Mouse (Mus musculus): ENCODE data around the gene Pogz. TPM values are rescaled to one million over a fixed set of nuclear protein-coding genes. Genes with fewer than 3 reads are reported as not detected.

The Pogz gene
- polyA plus RNA-seq, 1 experiment, result 28.1 TPM

DNA sequence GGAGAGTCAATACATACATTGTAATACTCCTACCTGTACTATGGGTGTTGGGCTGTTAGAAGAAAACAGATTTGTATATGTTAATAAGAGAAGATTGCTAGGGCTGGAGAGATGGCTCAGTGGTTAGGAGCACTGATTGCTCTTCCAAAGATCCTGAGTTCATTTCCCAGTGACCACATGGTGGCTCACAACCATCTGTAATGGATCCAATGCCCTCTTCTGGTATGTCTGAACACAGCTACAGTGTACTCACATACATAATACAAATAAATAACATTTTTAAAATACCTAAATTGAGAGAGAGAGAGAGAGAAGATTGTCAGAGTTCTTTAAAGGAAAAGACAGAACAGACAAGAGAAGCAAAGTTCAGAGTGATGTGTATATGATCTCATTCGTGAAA, 29.1 kb upstream of the Pogz start:
- 66% methylated on average over 1 of the region's 1 CpGs for WGBS
- no peak for DNase-seq
- Histone ChIP-seq H3K4me3 (replicated peaks; ENCODE audit: extremely low read depth, low read depth, low read length) (no peak overlapping the region), H3K4me1 (ENCODE audit: control insufficient read depth, insufficient read depth, low read length) (no peaks in the 10 kb centered on the region)
- TF ChIP-seq POLR2A (IDR thresholded peaks at IDR 0.05; ENCODE audit: borderline replicate concordance, extremely low read depth, low read depth, low read length) (no peak), CTCF (IDR thresholded peaks at IDR 0.05; ENCODE audit: insufficient read depth, low read length) (no peak)

DNA sequence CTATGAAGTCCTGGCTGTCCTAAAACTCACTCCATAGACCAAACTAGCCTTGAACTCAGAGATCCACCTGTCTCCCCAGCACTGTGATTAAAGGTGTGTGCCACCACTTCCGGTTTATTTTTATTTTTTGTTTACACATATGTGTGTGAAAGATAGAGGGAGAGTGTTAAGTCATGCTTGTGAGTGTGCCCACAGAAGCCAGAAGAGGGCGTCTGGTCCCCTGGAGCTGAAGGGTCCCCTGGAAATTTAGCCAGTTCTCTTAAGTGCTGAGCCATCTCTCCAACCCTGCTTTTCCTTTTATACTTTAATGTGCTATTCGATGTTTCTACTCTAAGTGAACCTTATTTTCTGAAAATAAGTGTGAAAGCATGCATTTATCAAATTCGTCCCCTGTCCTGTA, 25.7 kb upstream of the Pogz start:
- DNase-seq, result no peak
- TF ChIP-seq POLR2A (IDR thresholded peaks at IDR 0.05; ENCODE audit: borderline replicate concordance, extremely low read depth, low read depth, low read length), result no peak
- peak; percentile 62 for TF ChIP-seq CTCF (IDR thresholded peaks at IDR 0.05; ENCODE audit: insufficient read depth, low read length)
- no peaks in the 10 kb centered on the region for H3K4me1 ChIP-seq (ENCODE audit: control insufficient read depth, insufficient read depth, low read length)
- WGBS, result 19% methylated on average over 4 of the region's 4 CpGs
- no peak overlapping the region for H3K4me3 ChIP-seq (replicated peaks; ENCODE audit: extremely low read depth, low read depth, low read length)

DNA sequence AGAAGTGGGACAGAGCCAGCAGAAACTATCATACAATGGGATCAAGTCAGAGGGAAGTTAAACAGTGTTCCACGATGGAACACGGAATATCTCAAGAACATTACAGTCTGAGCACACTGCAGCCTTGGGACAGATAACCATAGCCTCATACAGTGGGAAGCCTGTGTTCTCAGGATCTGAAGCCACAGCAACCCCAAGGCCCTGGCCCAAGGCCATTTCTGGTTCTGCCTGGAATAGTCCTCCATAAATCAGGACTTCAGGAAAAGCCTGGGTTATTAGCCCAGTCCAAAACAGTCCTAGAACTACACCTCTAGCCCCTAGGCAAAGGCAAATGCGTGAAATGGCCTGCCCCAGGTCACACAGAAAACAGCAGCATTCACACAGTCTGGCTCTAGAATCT, 23.7 kb upstream of the Pogz start:
- Histone ChIP-seq H3K4me1 (ENCODE audit: control insufficient read depth, insufficient read depth, low read length) (no peaks in the 10 kb centered on the region), H3K4me3 (replicated peaks; ENCODE audit: extremely low read depth, low read depth, low read length) (no peak overlapping the region)
- 82% methylated on average over 3 of the region's 3 CpGs for WGBS
- DNase-seq, result no peak
- TF ChIP-seq POLR2A (IDR thresholded peaks at IDR 0.05; ENCODE audit: borderline replicate concordance, extremely low read depth, low read depth, low read length) (no peak), CTCF (IDR thresholded peaks at IDR 0.05; ENCODE audit: insufficient read depth, low read length) (no peak)

DNA sequence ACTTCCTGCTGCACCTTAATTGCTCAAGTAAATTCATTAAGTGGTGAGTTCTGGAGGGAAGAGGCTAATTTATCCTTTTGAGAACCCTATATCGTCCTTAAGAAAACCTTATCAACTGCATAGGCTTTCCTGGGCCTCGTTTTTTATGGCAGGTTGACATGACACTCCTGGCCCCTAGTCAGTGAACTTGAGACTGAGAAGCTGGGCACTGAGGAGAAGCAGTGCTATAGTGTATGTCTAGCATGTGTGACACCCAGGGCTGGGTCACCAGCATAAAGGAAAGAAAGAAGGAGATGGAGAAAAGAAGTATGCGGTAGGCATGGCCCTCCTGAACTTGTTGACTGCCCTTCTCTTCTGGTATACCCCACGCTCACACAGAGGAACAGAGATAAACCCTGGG, 23.3 kb upstream of the Pogz start:
- WGBS, result 70% methylated on average over 4 of the region's 4 CpGs

DNA sequence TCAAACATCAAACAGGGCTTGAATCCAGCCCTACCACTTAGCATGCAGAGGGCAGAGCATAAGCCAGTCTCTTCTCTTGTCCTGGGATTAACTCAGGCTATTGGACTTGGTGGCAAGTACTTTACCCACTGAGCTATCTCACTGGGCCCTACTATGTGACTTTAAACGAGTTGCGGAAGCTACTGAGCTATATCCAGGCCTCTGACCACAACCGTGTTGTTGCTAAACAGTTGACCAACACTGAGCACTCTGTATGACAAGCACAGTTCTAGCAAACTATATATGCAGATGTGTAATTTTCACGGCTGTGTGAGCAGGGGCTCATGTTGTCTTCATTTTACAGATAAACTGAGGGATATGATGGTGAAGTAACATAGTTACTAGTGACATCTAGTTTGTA, 22.7 kb upstream of the Pogz start:
- DNase-seq, result no peak
- no peak overlapping the region for H3K4me3 ChIP-seq (replicated peaks; ENCODE audit: extremely low read depth, low read depth, low read length)
- WGBS, result 81% methylated on average over 4 of the region's 4 CpGs
- no peaks in the 10 kb centered on the region for H3K4me1 ChIP-seq (ENCODE audit: control insufficient read depth, insufficient read depth, low read length)
- TF ChIP-seq CTCF (IDR thresholded peaks at IDR 0.05; ENCODE audit: insufficient read depth, low read length) (no peak), POLR2A (IDR thresholded peaks at IDR 0.05; ENCODE audit: borderline replicate concordance, extremely low read depth, low read depth, low read length) (no peak)

More for the DNA sequence above, 23.3 kb upstream of the Pogz start:
- Histone ChIP-seq H3K4me3 (replicated peaks; ENCODE audit: extremely low read depth, low read depth, low read length) (no peak overlapping the region), H3K4me1 (ENCODE audit: control insufficient read depth, insufficient read depth, low read length) (no peaks in the 10 kb centered on the region)
- no peak for DNase-seq
- TF ChIP-seq CTCF (IDR thresholded peaks at IDR 0.05; ENCODE audit: insufficient read depth, low read length), result no peak
- TF ChIP-seq POLR2A (IDR thresholded peaks at IDR 0.05; ENCODE audit: borderline replicate concordance, extremely low read depth, low read depth, low read length), result no peak

GRCm38 (mm10) chr3:94815603-94816002, 21.8 kb upstream of the Pogz start:
- TF ChIP-seq POLR2A (IDR thresholded peaks at IDR 0.05; ENCODE audit: borderline replicate concordance, extremely low read depth, low read depth, low read length) (no peak), CTCF (IDR thresholded peaks at IDR 0.05; ENCODE audit: insufficient read depth, low read length) (no peak)
- no peak overlapping the region for H3K4me3 ChIP-seq (replicated peaks; ENCODE audit: extremely low read depth, low read depth, low read length)
- H3K4me1 ChIP-seq (ENCODE audit: control insufficient read depth, insufficient read depth, low read length), result no peaks in the 10 kb centered on the region
- DNase-seq, result no peak

DNA sequence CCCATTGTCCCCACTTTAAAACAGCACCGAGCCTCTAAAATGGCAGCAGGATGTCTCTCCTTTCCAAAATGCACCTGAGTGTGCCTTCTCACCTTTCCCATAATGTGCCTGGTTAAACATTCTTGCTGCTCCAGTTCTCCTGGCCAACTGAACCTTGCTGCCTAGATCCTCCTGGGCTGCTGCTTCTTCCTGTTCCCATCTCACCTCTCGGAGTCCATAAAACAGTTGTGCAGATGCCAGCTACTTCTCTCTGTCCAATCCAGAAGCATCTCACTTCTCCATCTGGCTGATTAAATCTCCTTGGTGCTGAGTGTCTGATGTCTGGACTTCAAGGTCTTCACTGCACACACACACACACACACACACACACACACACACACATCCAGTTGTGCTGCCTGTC, 19.6 kb upstream of the Pogz start:
- Histone ChIP-seq H3K4me3 (replicated peaks; ENCODE audit: extremely low read depth, low read depth, low read length) (no peak overlapping the region), H3K4me1 (ENCODE audit: control insufficient read depth, insufficient read depth, low read length) (no peaks in the 10 kb centered on the region)
- DNase-seq, result no peak
- no peak for TF ChIP-seq CTCF (IDR thresholded peaks at IDR 0.05; ENCODE audit: insufficient read depth, low read length)
- no peak for TF ChIP-seq POLR2A (IDR thresholded peaks at IDR 0.05; ENCODE audit: borderline replicate concordance, extremely low read depth, low read depth, low read length)
- WGBS, result 82% methylated on average over 2 of the region's 2 CpGs

DNA sequence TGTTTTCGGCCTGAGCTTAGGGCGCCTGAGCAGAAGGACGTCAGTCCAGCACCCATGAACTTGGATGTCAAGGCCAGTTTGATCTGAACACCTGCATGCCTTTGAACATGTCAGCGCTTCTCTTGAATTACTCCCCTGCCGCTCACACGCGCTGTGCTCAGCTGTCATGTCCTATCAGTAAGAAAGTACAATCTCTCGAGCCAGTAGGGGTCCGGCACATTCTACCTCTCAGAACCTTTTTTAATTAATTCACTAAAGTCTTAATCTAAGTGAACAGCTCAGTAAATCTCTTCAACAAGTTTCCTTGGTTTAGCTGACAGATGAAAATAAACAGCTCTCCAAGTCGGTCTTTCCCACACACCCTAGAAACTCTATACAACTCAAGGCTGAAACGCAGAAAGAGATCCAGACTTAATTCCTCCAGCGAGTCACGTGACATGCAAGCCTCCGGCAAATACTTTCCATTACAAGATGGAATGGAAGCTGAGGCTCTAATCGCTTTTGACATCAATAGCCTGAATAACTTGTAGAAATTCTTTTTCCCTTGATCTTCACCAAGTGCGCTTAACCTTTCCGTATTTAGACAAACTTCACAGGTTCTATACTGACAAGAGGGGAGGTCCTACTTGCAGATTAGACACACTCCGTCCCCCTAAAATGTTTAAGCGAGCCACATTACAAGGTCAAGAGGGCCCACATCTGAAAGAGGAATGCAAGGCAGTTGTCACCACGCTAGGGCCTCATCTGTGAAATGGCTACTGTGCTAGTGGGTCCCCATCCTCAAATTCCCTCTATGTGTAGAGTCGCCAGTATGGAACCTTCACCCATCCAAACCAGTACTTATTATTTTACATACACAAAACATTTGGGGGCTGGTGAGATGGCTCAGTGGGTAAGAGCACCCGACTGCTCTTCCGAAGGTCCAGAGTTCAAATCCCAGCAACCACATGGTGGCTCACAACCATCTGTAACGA, 17.6 kb upstream of the Pogz start:
- Histone ChIP-seq H3K4me3 (replicated peaks; ENCODE audit: extremely low read depth, low read depth, low read length) (no peak overlapping the region), H3K4me1 (ENCODE audit: control insufficient read depth, insufficient read depth, low read length) (no peaks in the 10 kb centered on the region)
- DNase-seq, result no peak
- TF ChIP-seq CTCF (IDR thresholded peaks at IDR 0.05; ENCODE audit: insufficient read depth, low read length) (no peak), POLR2A (IDR thresholded peaks at IDR 0.05; ENCODE audit: borderline replicate concordance, extremely low read depth, low read depth, low read length) (no peak)
- WGBS, result 69% methylated on average over 24 of the region's 24 CpGs

DNA sequence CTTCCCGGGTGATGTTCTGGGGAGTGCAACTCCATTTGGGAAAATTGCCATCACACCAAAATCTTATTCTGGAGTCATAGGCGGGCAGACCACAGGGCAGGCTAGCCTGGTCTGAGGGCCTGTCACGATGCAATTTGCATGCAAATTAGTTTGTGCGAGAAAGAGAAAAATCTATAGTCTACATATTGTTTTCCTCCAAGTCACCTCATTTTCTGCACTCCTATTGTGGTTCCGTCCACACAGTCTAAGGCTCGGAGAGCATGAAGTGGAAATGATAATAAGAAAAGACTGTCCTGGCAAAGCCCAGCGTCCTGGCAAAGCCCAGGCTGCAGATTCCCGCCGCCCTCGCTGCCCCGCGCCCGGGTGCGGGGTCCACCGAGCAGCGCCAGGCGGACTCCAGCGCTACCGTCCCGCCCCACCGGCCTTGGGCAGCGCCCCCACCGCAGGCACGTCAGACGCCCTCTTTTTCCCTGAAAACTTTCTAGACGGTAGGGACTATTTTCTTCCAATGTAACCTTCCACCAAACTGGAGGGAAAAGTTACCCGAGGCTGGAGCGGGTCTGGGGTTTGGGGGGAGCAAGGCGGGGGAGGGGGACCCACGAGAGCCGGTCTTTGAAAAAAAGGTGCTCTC, 16.2 kb upstream of the Pogz start:
- 2% methylated on average over 31 of the region's 31 CpGs for WGBS
- H3K4me3 ChIP-seq (replicated peaks; ENCODE audit: extremely low read depth, low read depth, low read length), result peak overlapping the region; percentile 88
- no peak for TF ChIP-seq POLR2A (IDR thresholded peaks at IDR 0.05; ENCODE audit: borderline replicate concordance, extremely low read depth, low read depth, low read length)
- peak; percentile 51 for DNase-seq
- H3K4me1 ChIP-seq (ENCODE audit: control insufficient read depth, insufficient read depth, low read length), result no peaks in the 10 kb centered on the region

GRCm38 (mm10) chr3:94822082-94822481, 15.3 kb upstream of the Pogz start:
- no peak for DNase-seq
- no peak for TF ChIP-seq POLR2A (IDR thresholded peaks at IDR 0.05; ENCODE audit: borderline replicate concordance, extremely low read depth, low read depth, low read length)
- TF ChIP-seq CTCF (IDR thresholded peaks at IDR 0.05; ENCODE audit: insufficient read depth, low read length), result no peak
- Histone ChIP-seq H3K4me3 (replicated peaks; ENCODE audit: extremely low read depth, low read depth, low read length) (no peak overlapping the region), H3K4me1 (ENCODE audit: control insufficient read depth, insufficient read depth, low read length) (no peaks in the 10 kb centered on the region)
- WGBS, result 73% methylated on average over 4 of the region's 4 CpGs

Measured in lung, adult 2 months (tissue).